Mouse (Mus musculus) limb, embryonic 14.5 days (tissue): ENCODE measurements at regions not wholly inside any gene's neighbourhood (a gene's known extent, or its start where the extent isn't known, plus 50 kb on each side); places are given as distances from the start of the nearest gene placed in this dataset.
A peak's percentile ranks its signal among the peaks of the same experiment; 100 is the strongest.

Experiments used
- ATAC-seq: fragments of 200-750 bp; cut with Nextera tagmentation; 2 replicates; pipeline ENCODE4 v1.8.0; 2017; ENCODE audit warnings: low read depth, moderate number of reproducible peaks, moderate TSS enrichment; ENCODE audit not compliant: low FRiP score
- DNase-seq: peaks from one replicate; pipeline ENCODE4 v3.0.0-alpha.2; 2015; ENCODE audit warnings: low spot score
- H3K27ac ChIP-seq: fragments of 300-500 bp; sonication (generic); replicated peaks from 2 replicates; pipeline ENCODE4 v1.5.1; 2014; ENCODE audit warnings: low read depth, mild to moderate bottlenecking, low read length, moderate library complexity, mixed read lengths
- H3K27me3 ChIP-seq: fragments of 300-500 bp; sonication (generic); 2 replicates; pipeline ENCODE4 v1.6.1; 2014; ENCODE audit warnings: low read length, mixed read lengths; ENCODE audit not compliant: control insufficient read depth, insufficient read depth
- H3K36me3 ChIP-seq: fragments of 300-500 bp; sonication (generic); 2 replicates; pipeline ENCODE4 v1.6.1; 2014; ENCODE audit warnings: mild to moderate bottlenecking, low read length, moderate library complexity, mixed read lengths; ENCODE audit not compliant: control insufficient read depth, insufficient read depth
- H3K4me1 ChIP-seq: fragments of 300-500 bp; sonication (generic); 2 replicates; pipeline ENCODE4 v1.6.1; 2014; ENCODE audit warnings: antibody characterized with exemption, low read length, mixed read lengths; ENCODE audit not compliant: control insufficient read depth, insufficient read depth
- H3K4me2 ChIP-seq: fragments of 300-500 bp; sonication (generic); replicated peaks from 2 replicates; pipeline ENCODE4 v1.6.1; 2014; ENCODE audit warnings: low read depth, mild to moderate bottlenecking, low read length, moderate library complexity; ENCODE audit not compliant: severe bottlenecking
- H3K4me3 ChIP-seq: fragments of 300-500 bp; sonication (generic); replicated peaks from 2 replicates; pipeline ENCODE4 v1.5.1; 2014; ENCODE audit warnings: low read length
- H3K9ac ChIP-seq: fragments of 300-500 bp; sonication (generic); 2 replicates; pipeline ENCODE4 v1.6.1; 2014; ENCODE audit warnings: mild to moderate bottlenecking, low read depth, low read length, moderate library complexity; ENCODE audit not compliant: severe bottlenecking
- H3K9me3 ChIP-seq: fragments of 300-500 bp; sonication (generic); 2 replicates; pipeline ENCODE4 v1.6.1; 2016; ENCODE audit warnings: low read length; ENCODE audit not compliant: control insufficient read depth
- POLR2A ChIP-seq: fragments of 200-500 bp; IDR thresholded peaks from 2 replicates; pipeline ENCODE4 v1.8.0; 2012; ENCODE audit warnings: inconsistent platforms, mild to moderate bottlenecking, moderate library complexity, borderline replicate concordance; ENCODE audit not compliant: insufficient read depth, insufficient read length; ENCODE audit errors: extremely low read depth
- WGBS: fragments of 180-500 bp; shearing (Covaris S2); extraction: QIAGEN DNeasy Blood & Tissue Kit; methylation state at CpG from one replicate; pipeline ENCODE4 v1.1.7; 2014; 5-methylcytosine and 5-hydroxymethylcytosine counted together

DNA sequence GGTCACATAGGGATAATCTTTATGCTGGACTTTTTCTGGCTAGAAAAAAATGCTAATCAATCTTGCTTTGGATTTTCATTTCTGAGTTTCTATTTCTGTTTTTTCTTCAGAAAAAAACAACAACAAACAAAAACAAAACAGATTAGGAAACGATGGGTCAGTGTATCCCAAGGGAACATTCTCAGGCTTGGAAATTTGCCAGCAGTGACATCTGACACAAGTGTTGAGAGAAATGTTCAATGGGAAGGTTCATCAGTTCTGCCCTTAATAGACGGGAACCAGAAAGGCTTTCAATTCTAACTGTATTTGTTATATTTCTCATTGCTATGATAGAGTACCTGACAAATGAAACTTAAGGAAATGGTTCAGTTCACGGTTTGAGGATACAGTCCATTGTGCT is 206.9 kb downstream of the Tm4sf1 start:
- no peaks in the 10 kb centered on the region for H3K9me3 ChIP-seq
- no peak overlapping the region for H3K9ac ChIP-seq
- no peaks in the 10 kb centered on the region for H3K36me3 ChIP-seq
- ATAC-seq (no peak), DNase-seq (no peak)
- no peaks in the 10 kb centered on the region for H3K27me3 ChIP-seq
- 80% methylated on average over 3 of the region's 3 CpGs for WGBS
- H3K4me1 ChIP-seq, result no peaks in the 10 kb centered on the region
- no peak overlapping the region for H3K27ac ChIP-seq
- TF ChIP-seq POLR2A, result no peak
- H3K4me2 ChIP-seq, result no peak overlapping the region
- no peak overlapping the region for H3K4me3 ChIP-seq

- Histone ChIP-seq H3K27ac (no peak overlapping the region), H3K27me3 (no peaks in the 10 kb centered on the region), H3K4me2 (no peak overlapping the region), H3K36me3 (no peaks in the 10 kb centered on the region), H3K9me3 (no peaks in the 10 kb centered on the region), H3K9ac (no peak overlapping the region), H3K4me3 (no peak overlapping the region), H3K4me1 (no peaks in the 10 kb centered on the region)
- DNase-seq, result no peak
- no peak for TF ChIP-seq POLR2A
- 75% methylated on average over 1 of the region's 1 CpGs for WGBS
- ATAC-seq, result no peak
Observed at GRCm38 (mm10) chr3:57093201-57093940, 208.4 kb downstream of the Tm4sf1 start.

- H3K27me3 ChIP-seq, result no peaks in the 10 kb centered on the region
- no peaks in the 10 kb centered on the region for H3K9me3 ChIP-seq
- H3K4me3 ChIP-seq, result no peak overlapping the region
- H3K9ac ChIP-seq, result no peak overlapping the region
- H3K4me2 ChIP-seq, result no peak overlapping the region
- H3K36me3 ChIP-seq, result no peaks in the 10 kb centered on the region
- DNase-seq, result peak; percentile 18
- no peak overlapping the region for H3K27ac ChIP-seq
- H3K4me1 ChIP-seq, result no peaks in the 10 kb centered on the region
- no peak for TF ChIP-seq POLR2A
- WGBS, result 82% methylated on average over 1 of the region's 1 CpGs
- peak; percentile 50; the same call in 1 of the 2 replicates for ATAC-seq
Observed at GRCm38 (mm10) chr3:57074516-57074915, 227.3 kb downstream of the Tm4sf1 start.

DNA sequence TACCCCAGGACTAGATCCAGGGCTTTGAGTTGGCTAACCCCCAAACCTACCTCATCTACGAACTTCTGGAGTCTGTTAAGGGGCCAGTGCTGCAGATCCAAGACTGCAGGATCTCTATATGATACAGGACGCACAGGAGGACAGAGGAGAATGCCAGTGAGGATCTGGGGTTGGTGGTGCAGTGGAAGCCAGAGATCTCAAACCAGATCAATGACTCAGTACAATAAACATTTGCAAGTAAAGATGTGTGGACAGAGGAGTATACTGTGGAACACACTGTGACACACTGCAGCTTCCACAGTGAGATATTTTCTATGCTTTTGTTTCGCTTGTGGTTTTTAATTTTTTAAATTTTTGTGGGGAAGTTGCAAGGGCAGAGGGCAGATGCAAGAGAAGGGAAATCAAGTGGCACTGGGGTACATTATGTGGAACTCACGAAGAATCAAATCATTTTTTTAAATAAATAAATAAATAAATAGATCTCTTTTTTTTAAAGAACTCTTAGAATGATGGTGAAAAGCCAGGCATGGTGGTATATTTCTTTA is 227.8 kb downstream of the Tm4sf1 start:
- H3K4me2 ChIP-seq, result no peak overlapping the region

GRCm38 (mm10) chr3:57033021-57033420 is 268.8 kb downstream of the Tm4sf1 start:
- no peak overlapping the region for H3K4me2 ChIP-seq
- no peaks in the 10 kb centered on the region for H3K36me3 ChIP-seq
- DNase-seq, result no peak
- no peak overlapping the region for H3K9ac ChIP-seq
- no peak overlapping the region for H3K4me3 ChIP-seq
- no peak overlapping the region for H3K27ac ChIP-seq
- H3K27me3 ChIP-seq, result no peaks in the 10 kb centered on the region
- H3K9me3 ChIP-seq, result no peaks in the 10 kb centered on the region
- no peak for TF ChIP-seq POLR2A
- no peaks in the 10 kb centered on the region for H3K4me1 ChIP-seq
- ATAC-seq, result no peak

More for the DNA sequence above, 227.8 kb downstream of the Tm4sf1 start:
- Histone ChIP-seq H3K4me1 (no peaks in the 10 kb centered on the region), H3K9me3 (no peaks in the 10 kb centered on the region), H3K27me3 (no peaks in the 10 kb centered on the region), H3K36me3 (no peaks in the 10 kb centered on the region), H3K27ac (no peak overlapping the region), H3K4me3 (no peak overlapping the region), H3K9ac (no peak overlapping the region)
- ATAC-seq (no peak), DNase-seq (no peak)
- TF ChIP-seq POLR2A, result no peak
- WGBS, result 85% methylated on average over 4 of the region's 4 CpGs
